Mouse (Mus musculus): Measurements from ENCODE around the gene Gm10031.

- TF ChIP-seq CTCF (IDR thresholded peaks at IDR 0.05; ENCODE audit: control insufficient read depth, insufficient read depth, insufficient read length) (no peak), MAX (IDR thresholded peaks at IDR 0.05) (no peak), MYOD1 (IDR thresholded peaks at IDR 0.05; ENCODE audit: control insufficient read depth, insufficient read length, low read depth) (no peak), USF1 (IDR thresholded peaks at IDR 0.05; ENCODE audit: low read depth) (no peak), CEBPB (IDR thresholded peaks at IDR 0.05; ENCODE audit: low read depth) (no peak), MYOG (IDR thresholded peaks at IDR 0.05; ENCODE audit: control insufficient read depth, extremely low read depth, insufficient read length) (no peak)
These were observed 13.2 kb downstream of the Gm10031 start for GRCm38 (mm10) chr1:156537031-156537430.

Data from C2C12 (cell line).